Mouse (Mus musculus) heart, embryonic 14.5 days (tissue): ENCODE measurements around the gene Tcf12. TPM values are rescaled to one million over a fixed set of nuclear protein-coding genes. Genes with fewer than 3 reads are reported as not detected.

Source experiments
- ATAC-seq: fragments of 200-750 bp; cut with Nextera tagmentation; 2 replicates; pipeline ENCODE4 v1.8.0; 2017; ENCODE audit warnings: low read depth, moderate TSS enrichment; ENCODE audit not compliant: insufficient number of reproducible peaks, insufficient read depth, low FRiP score
- H3K27ac ChIP-seq, 2 experiments: fragments of 200-500 bp in 1 of 2; fragments of 300-500 bp in 1 of 2; sonication (generic) in 1 of 2; replicated peaks in 1 of 2; 2 replicates each; pipeline ENCODE4 v1.5.1; 2012 to 2014; ENCODE audit warnings: low read depth in 2 of 2, low read length in 2 of 2, control low read depth in 1 of 2, mild to moderate bottlenecking in 1 of 2, mixed read lengths in 1 of 2; ENCODE audit not compliant: control insufficient read depth in 1 of 2, insufficient read depth in 1 of 2
- H3K27me3 ChIP-seq: fragments of 300-500 bp; sonication (generic); 2 replicates; pipeline ENCODE4 v1.6.1; 2014; ENCODE audit warnings: mild to moderate bottlenecking, low read length, control low read depth; ENCODE audit not compliant: control insufficient read depth, insufficient read depth
- H3K36me3 ChIP-seq: fragments of 300-500 bp; sonication (generic); 2 replicates; pipeline ENCODE4 v1.6.1; 2014; ENCODE audit warnings: mild to moderate bottlenecking, control low read depth, low read length, mixed read lengths; ENCODE audit not compliant: control insufficient read depth, insufficient read depth
- H3K4me1 ChIP-seq, 2 experiments: fragments of 200-500 bp in 1 of 2; fragments of 300-500 bp in 1 of 2; sonication (generic) in 1 of 2; 2 replicates each; pipeline ENCODE4 v1.6.1; 2012 to 2014; ENCODE audit warnings: low read length in 2 of 2, control low read depth in 1 of 2, mixed read lengths in 1 of 2; ENCODE audit not compliant: control insufficient read depth in 2 of 2, insufficient read depth in 2 of 2
- H3K4me2 ChIP-seq: fragments of 300-500 bp; sonication (generic); 2 replicates; pipeline ENCODE4 v1.6.1; 2014; ENCODE audit warnings: mild to moderate bottlenecking, low read length
- H3K4me3 ChIP-seq, 2 experiments: fragments of 200-500 bp in 1 of 2; fragments of 300-500 bp in 1 of 2; sonication (generic) in 1 of 2; 2 replicates each; pipeline ENCODE4 v1.5.1; 2012 to 2014; ENCODE audit warnings: low read length in 2 of 2, mild to moderate bottlenecking in 2 of 2, control low read depth in 1 of 2, low read depth in 1 of 2, moderate library complexity in 1 of 2; ENCODE audit not compliant: control insufficient read depth in 1 of 2, insufficient read depth in 1 of 2
- H3K9ac ChIP-seq: fragments of 300-500 bp; sonication (generic); 2 replicates; pipeline ENCODE4 v1.6.1; 2014; ENCODE audit warnings: mild to moderate bottlenecking, low read length
- H3K9me3 ChIP-seq: fragments of 300-500 bp; sonication (generic); 2 replicates; pipeline ENCODE4 v1.6.1; 2016; ENCODE audit warnings: low read length, control low read depth; ENCODE audit not compliant: control insufficient read depth
- WGBS: fragments of 180-500 bp; shearing (Covaris S2); extraction: QIAGEN DNeasy Blood & Tissue Kit; methylation state at CpG from one replicate; pipeline ENCODE4 v1.1.7; 2014; 5-methylcytosine and 5-hydroxymethylcytosine counted together
- polyA plus RNA-seq: library from polyadenylated mRNA; unstranded; fragments of >200 nt; fragmentation: Nextera tagmentation; extraction: Ambion mirVana; gene quantifications from 2 replicates; pipeline ENCODE4 v1.2.1, GENCODE M21; 2014

Gene Tcf12
- polyA plus RNA-seq, 1 experiment from 2014 or later = 35.9 TPM

DNA sequence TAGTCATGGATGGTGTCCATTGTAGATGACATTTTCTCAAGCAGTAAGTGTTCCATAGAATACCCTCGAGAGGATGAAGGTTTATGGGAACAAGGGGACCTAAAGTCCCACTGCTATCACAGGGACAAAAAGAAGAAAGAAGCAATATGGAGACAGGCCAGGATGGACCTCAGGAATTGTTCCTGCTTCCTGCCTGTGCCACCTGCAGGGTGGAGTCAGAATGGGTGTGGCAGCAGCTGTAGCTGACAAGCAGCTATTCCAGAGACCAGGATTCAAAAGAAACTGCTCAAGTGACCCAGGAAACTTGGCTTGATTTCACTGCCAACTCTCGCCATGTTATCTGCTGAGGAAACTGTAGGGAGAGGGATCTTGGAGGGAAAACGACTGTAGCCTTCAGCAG is 298.1 kb downstream of the Tcf12 start:
- Histone ChIP-seq H3K9me3 (no peaks in the 10 kb centered on the region), H3K27ac (no peak overlapping the region), H3K9ac (no peak overlapping the region), H3K4me1 (peaks cover 0 to 2% of the 10 kb centered on the region in 2 experiments; a peak in 1 of 4 replicates), H3K27me3 (no peaks in the 10 kb centered on the region), H3K36me3 (no peaks in the 10 kb centered on the region), H3K4me2 (no peak overlapping the region), H3K4me3 (no peak overlapping the region)
- no peak for ATAC-seq
- WGBS = 51% methylated on average over 3 of the region's 3 CpGs

DNA sequence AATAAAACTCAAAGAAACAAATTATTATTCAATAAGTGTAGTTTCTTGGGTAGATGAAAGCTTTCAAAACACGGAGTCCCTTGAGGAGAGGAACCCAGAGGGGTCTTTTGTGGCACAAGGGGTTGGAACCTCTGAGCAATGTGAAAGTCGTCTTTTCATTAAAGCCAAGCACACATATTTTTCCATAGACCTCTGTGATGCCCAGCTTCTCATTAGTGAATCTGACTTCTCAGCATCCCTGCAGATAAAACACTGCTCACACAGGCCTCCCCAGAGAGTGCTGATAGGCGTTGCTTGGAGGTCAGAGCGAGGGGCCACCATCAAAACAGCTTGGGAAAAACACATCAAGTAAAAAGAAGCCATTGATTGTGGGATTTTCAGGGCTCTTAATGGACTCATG is 298.8 kb downstream of the Tcf12 start:
- ATAC-seq = no peak
- WGBS = 47% methylated on average over 4 of the region's 4 CpGs
- H3K36me3 ChIP-seq = no peaks in the 10 kb centered on the region

DNA sequence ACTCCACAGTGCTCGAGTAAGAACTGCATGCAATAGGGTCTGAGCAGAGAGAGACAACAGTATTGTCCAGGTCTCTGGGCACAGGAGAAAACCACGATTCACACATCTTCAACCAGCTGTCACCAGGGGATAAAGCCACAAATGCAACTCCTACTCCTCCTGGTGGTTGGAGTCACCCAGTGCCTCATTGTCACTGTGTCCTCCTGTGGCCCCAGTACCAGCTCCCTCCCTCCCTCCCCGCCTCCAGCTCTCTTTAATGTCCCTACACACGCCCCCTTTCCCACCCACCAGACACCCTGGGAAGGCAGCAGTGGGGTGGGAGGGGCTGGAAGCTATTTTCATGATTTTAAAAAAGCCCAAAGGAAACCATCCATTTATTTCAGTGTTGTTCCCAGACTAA is 299.3 kb downstream of the Tcf12 start:
- no peak for ATAC-seq
- H3K27ac ChIP-seq = no peak overlapping the region
- H3K9ac ChIP-seq = no peak overlapping the region
- WGBS = 26% methylated on average over 4 of the region's 4 CpGs
- H3K4me3 ChIP-seq = no peak overlapping the region
- no peaks in the 10 kb centered on the region for H3K9me3 ChIP-seq
- H3K4me2 ChIP-seq = no peak overlapping the region
- H3K27me3 ChIP-seq = no peaks in the 10 kb centered on the region
- peaks cover 0 to 2% of the 10 kb centered on the region in 2 experiments; a peak in 1 of 4 replicates for H3K4me1 ChIP-seq
- H3K36me3 ChIP-seq = no peaks in the 10 kb centered on the region

More for the DNA sequence above, 298.8 kb downstream of the Tcf12 start:
- H3K4me1 ChIP-seq = peaks cover 0 to 2% of the 10 kb centered on the region in 2 experiments; a peak in 1 of 4 replicates
- H3K9ac ChIP-seq = no peak overlapping the region
- no peak overlapping the region for H3K4me3 ChIP-seq
- no peak overlapping the region for H3K27ac ChIP-seq
- H3K9me3 ChIP-seq = no peaks in the 10 kb centered on the region
- H3K4me2 ChIP-seq = no peak overlapping the region
- no peaks in the 10 kb centered on the region for H3K27me3 ChIP-seq

DNA sequence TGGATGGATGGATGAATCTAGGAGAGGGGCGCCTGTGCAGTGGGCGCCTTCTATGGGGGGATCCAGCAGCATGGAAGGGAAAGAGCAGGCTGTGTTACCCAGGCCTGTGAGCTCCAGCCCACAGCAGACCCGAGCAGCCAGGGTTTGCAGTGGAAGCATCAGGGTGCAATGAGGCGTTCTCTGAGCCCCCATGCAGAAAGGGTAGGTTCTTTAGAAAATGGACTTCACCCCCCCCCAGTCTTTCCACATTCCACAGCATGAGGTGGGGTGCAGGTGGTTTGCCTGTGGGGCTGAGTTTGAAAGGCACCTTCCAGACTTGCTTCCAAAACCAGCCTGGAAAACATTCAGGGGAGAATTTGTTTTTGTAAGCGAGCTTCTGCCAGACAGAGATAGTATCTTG is 300.3 kb downstream of the Tcf12 start:
- no peaks in the 10 kb centered on the region for H3K36me3 ChIP-seq
- WGBS = 64% methylated on average over 5 of the region's 5 CpGs
- no peak overlapping the region for H3K4me2 ChIP-seq
- no peaks in the 10 kb centered on the region for H3K27me3 ChIP-seq
- no peak overlapping the region for H3K9ac ChIP-seq
- ATAC-seq = no peak
- no peak overlapping the region for H3K27ac ChIP-seq
- H3K4me3 ChIP-seq = no peak overlapping the region
- peaks cover 0 to 2% of the 10 kb centered on the region in 2 experiments; a peak in 1 of 4 replicates for H3K4me1 ChIP-seq
- H3K9me3 ChIP-seq = no peaks in the 10 kb centered on the region

DNA sequence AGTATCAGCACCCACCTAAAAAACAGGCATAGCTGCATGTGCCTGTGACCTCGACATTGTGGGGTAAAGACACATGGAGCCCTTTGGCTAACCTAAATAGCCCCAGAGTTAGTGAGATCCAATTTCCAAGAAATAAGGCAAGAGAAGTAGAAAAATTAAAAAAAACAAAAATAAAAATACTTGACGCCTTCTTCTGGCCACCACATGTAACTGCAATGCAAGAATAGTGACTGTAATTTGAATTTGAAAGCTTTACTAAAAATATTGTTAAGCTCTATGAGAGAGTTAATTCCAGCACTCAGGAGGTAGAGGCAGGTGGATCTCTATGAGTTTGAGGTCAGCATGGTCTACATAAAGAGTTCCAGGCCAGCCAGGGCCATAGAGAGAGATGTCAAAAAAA is 300.9 kb downstream of the Tcf12 start:
- WGBS = 80% methylated on average over 2 of the region's 2 CpGs
- ATAC-seq = no peak
- Histone ChIP-seq H3K4me2 (no peak overlapping the region), H3K9me3 (no peaks in the 10 kb centered on the region), H3K27ac (no peak overlapping the region), H3K4me1 (peaks cover 0 to 2% of the 10 kb centered on the region in 2 experiments; a peak in 1 of 4 replicates), H3K9ac (no peak overlapping the region), H3K27me3 (no peaks in the 10 kb centered on the region), H3K4me3 (no peak overlapping the region), H3K36me3 (no peaks in the 10 kb centered on the region)

DNA sequence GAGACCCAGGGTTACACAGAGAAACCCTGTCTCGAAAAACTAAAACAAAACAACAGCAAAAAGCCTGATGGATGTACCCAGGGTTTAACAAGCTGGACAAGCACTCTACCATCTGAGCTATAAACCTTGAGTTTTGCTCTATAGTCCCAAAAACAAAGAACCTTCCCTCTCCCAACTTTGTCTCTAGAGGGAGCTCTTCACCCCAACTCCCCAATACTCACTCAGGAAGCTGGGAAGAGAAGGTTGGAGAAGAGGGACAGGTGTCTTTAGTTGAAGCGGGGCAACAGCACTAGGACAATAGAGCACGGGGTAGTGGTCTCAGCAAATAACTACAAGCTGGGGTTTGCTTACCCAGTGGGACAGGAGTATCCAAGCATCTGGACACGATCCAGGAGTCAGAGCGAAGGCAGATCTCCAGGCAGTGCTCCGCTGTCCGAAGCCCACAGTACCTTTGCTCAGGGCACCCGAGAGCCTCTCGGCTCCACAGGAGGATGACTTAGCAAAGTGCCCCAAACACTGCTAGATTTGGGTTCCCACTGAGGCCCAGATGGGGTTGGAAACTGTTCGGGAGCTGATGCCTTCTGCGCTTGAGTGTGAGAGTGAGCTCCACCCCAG is 302.9 kb downstream of the Tcf12 start:
- peaks cover 2 to 6% of the 10 kb centered on the region in 2 experiments for H3K4me1 ChIP-seq
- H3K27ac ChIP-seq = no peak overlapping the region
- H3K9ac ChIP-seq = no peak overlapping the region
- no peaks in the 10 kb centered on the region for H3K9me3 ChIP-seq
- H3K4me3 ChIP-seq = peak overlapping the region; percentile 9 to 12; a peak in 1 of 4 replicates
- ATAC-seq = no peak
- no peaks in the 10 kb centered on the region for H3K27me3 ChIP-seq
- H3K36me3 ChIP-seq = no peaks in the 10 kb centered on the region
- peak overlapping the region; percentile 58 for H3K4me2 ChIP-seq
- WGBS = 34% methylated on average over 11 of the region's 11 CpGs

DNA sequence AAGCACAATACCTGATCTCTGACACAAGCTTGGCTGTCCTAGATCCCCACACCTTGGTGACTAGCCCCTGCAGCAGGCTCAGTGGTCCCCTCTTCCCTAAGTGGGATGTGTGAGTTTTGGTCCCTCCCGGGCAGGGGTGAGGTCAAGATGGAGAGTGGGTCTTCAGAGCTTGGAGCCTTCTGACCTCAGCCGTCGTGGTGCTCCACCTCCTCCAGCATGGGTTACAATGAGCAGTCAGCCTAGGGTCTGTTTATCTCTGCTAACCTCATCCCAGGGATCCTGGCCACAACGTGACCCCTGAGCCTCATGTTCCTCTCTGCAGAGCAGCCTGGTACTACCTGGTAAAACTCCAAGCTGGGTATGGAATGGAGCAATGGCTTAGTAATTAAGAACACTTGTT is 303.9 kb downstream of the Tcf12 start:
- no peak for ATAC-seq
- 64% methylated on average over 4 of the region's 4 CpGs for WGBS
- no peak overlapping the region for H3K9ac ChIP-seq

DNA sequence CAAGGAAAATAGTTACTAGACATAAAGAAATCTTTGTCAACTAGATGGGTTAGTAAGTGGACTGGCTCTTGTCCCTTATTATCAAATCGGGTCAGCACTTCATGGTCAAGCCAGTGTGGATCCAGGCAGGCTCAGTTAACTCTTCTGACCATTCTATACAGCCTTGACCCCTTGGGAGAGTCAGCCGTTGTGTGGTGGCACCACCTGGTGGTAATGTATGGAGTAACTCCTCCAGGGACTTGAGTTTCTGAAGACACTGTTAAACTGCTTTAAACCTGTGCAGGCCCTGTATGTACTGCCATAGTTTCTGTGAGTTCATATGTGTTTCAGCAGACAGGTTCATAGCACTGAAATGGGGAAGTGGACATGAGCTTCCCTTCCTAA is 305.3 kb downstream of the Tcf12 start:
- Histone ChIP-seq H3K4me1 (peaks cover 3 to 10% of the 10 kb centered on the region in 2 experiments), H3K27ac (no peak overlapping the region), H3K9ac (no peak overlapping the region), H3K27me3 (no peaks in the 10 kb centered on the region), H3K4me2 (no peak overlapping the region), H3K9me3 (no peaks in the 10 kb centered on the region), H3K36me3 (no peaks in the 10 kb centered on the region), H3K4me3 (no peak overlapping the region)
- WGBS = 0% methylated on average over 2 of the region's 2 CpGs
- no peak for ATAC-seq

More for the DNA sequence above, 303.9 kb downstream of the Tcf12 start:
- Histone ChIP-seq H3K36me3 (no peaks in the 10 kb centered on the region), H3K27me3 (no peaks in the 10 kb centered on the region), H3K4me1 (peaks cover 3 to 10% of the 10 kb centered on the region in 2 experiments), H3K4me2 (no peak overlapping the region), H3K4me3 (no peak overlapping the region), H3K27ac (no peak overlapping the region), H3K9me3 (no peaks in the 10 kb centered on the region)
